Mouse (Mus musculus) heart, adult 2 months (tissue): Measurements from ENCODE around the gene Fbxw10. TPM values are rescaled to one million over a fixed set of nuclear protein-coding genes. Genes with fewer than 3 reads are reported as not detected.

Experiments
- DNase-seq, 2 experiments: peaks; one replicate each; pipeline ENCODE4 v3.0.0; 2021
- H3K27ac ChIP-seq: fragments of 200-600 bp; 2 replicates; pipeline ENCODE4 v1.8.1; 2022
- H3K27me3 ChIP-seq: fragments of 200-500 bp; 2 replicates; pipeline ENCODE4 v1.6.1; 2012; ENCODE audit warnings: mild to moderate bottlenecking, low read length, inconsistent platforms, mixed read lengths; ENCODE audit not compliant: control insufficient read depth, insufficient read depth
- H3K36me3 ChIP-seq: fragments of 200-500 bp; 2 replicates; pipeline ENCODE4 v1.6.1; 2012; ENCODE audit warnings: low read length, inconsistent platforms; ENCODE audit not compliant: control insufficient read depth, insufficient read depth
- H3K4me1 ChIP-seq: fragments of 200-500 bp; 2 replicates; pipeline ENCODE4 v1.6.1; 2011; ENCODE audit warnings: low read length; ENCODE audit not compliant: control insufficient read depth, insufficient read depth
- H3K4me3 ChIP-seq: fragments of 200-600 bp; 2 replicates; pipeline ENCODE4 v1.8.1; 2022
- H3K79me2 ChIP-seq: fragments of 200-500 bp; replicated peaks from 2 replicates; pipeline ENCODE4 v1.6.1; 2012; ENCODE audit warnings: mild to moderate bottlenecking, inconsistent platforms, low read length, moderate library complexity, mixed read lengths; ENCODE audit not compliant: control insufficient read depth, insufficient read depth
- H3K9ac ChIP-seq: fragments of 200-500 bp; 2 replicates; pipeline ENCODE4 v1.6.1; 2012; ENCODE audit warnings: low read depth, mild to moderate bottlenecking, control low read depth, inconsistent platforms, low read length, mixed read lengths
- CTCF ChIP-seq: fragments of 200-600 bp; IDR thresholded peaks from 2 replicates; pipeline ENCODE4 v1.8.1; 2022; ENCODE audit warnings: antibody characterized with exemption, mild to moderate bottlenecking, moderate library complexity
- EP300 ChIP-seq: fragments of 200-500 bp; IDR thresholded peaks from 2 replicates; pipeline ENCODE4 v1.6.1; 2011; ENCODE audit warnings: low read depth, low read length, control low read depth; ENCODE audit not compliant: insufficient read depth
- POLR2A ChIP-seq: fragments of 200-500 bp; IDR thresholded peaks from 2 replicates; pipeline ENCODE4 v1.6.1; 2011; ENCODE audit warnings: mild to moderate bottlenecking, low read depth, low read length, control low read depth; ENCODE audit not compliant: insufficient read depth
- WGBS: fragments of 180-500 bp; shearing (Covaris S2); methylation state at CpG from one replicate; pipeline ENCODE4 v1.1.7; 2018; 5-methylcytosine and 5-hydroxymethylcytosine counted together
- intact Hi-C: fragments of 180-260 bp; cut with DNase I; formaldehyde crosslinking; loops from one replicate; pipeline ENCODE4 v1.15.1; 2025
- polyA plus RNA-seq: library from polyadenylated mRNA; depleted of rRNA; stranded (reverse); fragments of >200 nt; gene quantifications from 2 replicates; pipeline ENCODE4 v1.2.3, GENCODE M21; 2012
- total RNA-seq, 2 experiments: library from RNA; stranded (reverse); gene quantifications; 2 replicates each; pipeline ENCODE4 v1.2.3; 2021

Fbxw10 gene
- total and polyA plus RNA-seq, 3 experiments, result 0.16 to 0.34 (median 0.29) TPM

- 22% methylated on average over 12 of the region's 12 CpGs for WGBS
- no peak overlapping the region for H3K27ac ChIP-seq
- H3K4me1 ChIP-seq, result no peaks in the 10 kb centered on the region
- H3K36me3 ChIP-seq, result no peaks in the 10 kb centered on the region
- no peaks in the 10 kb centered on the region for H3K27me3 ChIP-seq
- no peak overlapping the region for H3K4me3 ChIP-seq
- intact Hi-C loops, result loop anchor here (5.0 kb wide), 1 partner anchor 270 kb away; no protein-coding TSS in a partner anchor
- DNase-seq, result peak in 1 of 2 experiments; percentile 35
- no peak overlapping the region for H3K9ac ChIP-seq
- peak; percentile 92 for TF ChIP-seq CTCF
- no peak for TF ChIP-seq EP300
- no peaks in the 10 kb centered on the region for H3K79me2 ChIP-seq
Measured at GRCm38 (mm10) chr11:62901699-62902323, 54.9 kb downstream of the Fbxw10 start.

GRCm38 (mm10) chr11:62903871-62904495 lies 57.1 kb downstream of the Fbxw10 start:
- no peaks in the 10 kb centered on the region for H3K4me1 ChIP-seq
- H3K27me3 ChIP-seq, result no peaks in the 10 kb centered on the region
- no peak for DNase-seq
- H3K9ac ChIP-seq, result no peak overlapping the region
- H3K79me2 ChIP-seq, result no peaks in the 10 kb centered on the region
- no peak overlapping the region for H3K27ac ChIP-seq
- 71% methylated on average over 6 of the region's 6 CpGs for WGBS
- intact Hi-C loops, result loop anchor here (5.0 kb wide), 1 partner anchor 268 kb away; no protein-coding TSS in a partner anchor
- H3K4me3 ChIP-seq, result no peak overlapping the region
- no peak for TF ChIP-seq CTCF
- no peak for TF ChIP-seq EP300
- no peak for TF ChIP-seq POLR2A
- no peaks in the 10 kb centered on the region for H3K36me3 ChIP-seq

- WGBS, result 75% methylated on average over 3 of the region's 3 CpGs
- Histone ChIP-seq H3K27ac (no peak overlapping the region), H3K4me1 (no peaks in the 10 kb centered on the region; the same call in 1 of the 2 replicates), H3K36me3 (no peaks in the 10 kb centered on the region), H3K27me3 (no peaks in the 10 kb centered on the region), H3K79me2 (no peaks in the 10 kb centered on the region), H3K4me3 (no peak overlapping the region), H3K9ac (no peak overlapping the region)
- DNase-seq, result no peak
- intact Hi-C loops, result no loop called here
- TF ChIP-seq POLR2A (no peak), CTCF (peak; percentile 36), EP300 (no peak)
Measured at GRCm38 (mm10) chr11:62909720-62910306, 62.9 kb downstream of the Fbxw10 start.

- H3K27me3 ChIP-seq, result no peaks in the 10 kb centered on the region
- no peak overlapping the region for H3K9ac ChIP-seq
- intact Hi-C loops, result no loop called here
- TF ChIP-seq EP300 (no peak), POLR2A (no peak), CTCF (no peak)
- H3K4me1 ChIP-seq, result no peaks in the 10 kb centered on the region; the same call in 1 of the 2 replicates
- no peak overlapping the region; the same call in none of the 2 replicates for H3K27ac ChIP-seq
- no peaks in the 10 kb centered on the region for H3K79me2 ChIP-seq
- no peak for DNase-seq
- no peak overlapping the region for H3K4me3 ChIP-seq
- 51% methylated on average over 8 of the region's 8 CpGs for WGBS
- no peaks in the 10 kb centered on the region for H3K36me3 ChIP-seq
Measured at GRCm38 (mm10) chr11:62911362-62911761, 64.5 kb downstream of the Fbxw10 start.

- Histone ChIP-seq H3K9ac (no peak overlapping the region), H3K36me3 (no peaks in the 10 kb centered on the region), H3K79me2 (no peaks in the 10 kb centered on the region), H3K27ac (no peak overlapping the region), H3K4me1 (no peaks in the 10 kb centered on the region; the same call in 1 of the 2 replicates), H3K4me3 (no peak overlapping the region), H3K27me3 (no peaks in the 10 kb centered on the region)
- DNase-seq, result no peak
- intact Hi-C loops, result no loop called here
- TF ChIP-seq EP300 (no peak), POLR2A (no peak), CTCF (no peak)
- 93% methylated on average over 2 of the region's 2 CpGs for WGBS
Measured at GRCm38 (mm10) chr11:62913141-62913540, 66.3 kb downstream of the Fbxw10 start.

GRCm38 (mm10) chr11:62914532-62914931 lies 67.7 kb downstream of the Fbxw10 start:
- Histone ChIP-seq H3K79me2 (no peaks in the 10 kb centered on the region), H3K4me1 (no peaks in the 10 kb centered on the region; the same call in 1 of the 2 replicates), H3K4me3 (no peak overlapping the region), H3K36me3 (no peaks in the 10 kb centered on the region), H3K9ac (no peak overlapping the region), H3K27ac (no peak overlapping the region), H3K27me3 (no peaks in the 10 kb centered on the region)
- intact Hi-C loops, result no loop called here
- TF ChIP-seq CTCF (peak; percentile 67), POLR2A (no peak)
- WGBS, result 49% methylated on average over 6 of the region's 6 CpGs
- no peak for DNase-seq
